Mouse (Mus musculus) retina, postnatal 7 days (tissue): ENCODE data around the gene Plppr1.
"Not testable (repeated sequence)": the region's sequence is repeated elsewhere in the genome, so short reads cannot be mapped to it uniquely, and the experiment has no call there.

Experiments
- DNase-seq: peaks from one replicate; pipeline ENCODE4 v3.0.0-alpha.2; 2012; ENCODE audit warnings: low read depth, low spot score

The Plppr1 gene

DNA sequence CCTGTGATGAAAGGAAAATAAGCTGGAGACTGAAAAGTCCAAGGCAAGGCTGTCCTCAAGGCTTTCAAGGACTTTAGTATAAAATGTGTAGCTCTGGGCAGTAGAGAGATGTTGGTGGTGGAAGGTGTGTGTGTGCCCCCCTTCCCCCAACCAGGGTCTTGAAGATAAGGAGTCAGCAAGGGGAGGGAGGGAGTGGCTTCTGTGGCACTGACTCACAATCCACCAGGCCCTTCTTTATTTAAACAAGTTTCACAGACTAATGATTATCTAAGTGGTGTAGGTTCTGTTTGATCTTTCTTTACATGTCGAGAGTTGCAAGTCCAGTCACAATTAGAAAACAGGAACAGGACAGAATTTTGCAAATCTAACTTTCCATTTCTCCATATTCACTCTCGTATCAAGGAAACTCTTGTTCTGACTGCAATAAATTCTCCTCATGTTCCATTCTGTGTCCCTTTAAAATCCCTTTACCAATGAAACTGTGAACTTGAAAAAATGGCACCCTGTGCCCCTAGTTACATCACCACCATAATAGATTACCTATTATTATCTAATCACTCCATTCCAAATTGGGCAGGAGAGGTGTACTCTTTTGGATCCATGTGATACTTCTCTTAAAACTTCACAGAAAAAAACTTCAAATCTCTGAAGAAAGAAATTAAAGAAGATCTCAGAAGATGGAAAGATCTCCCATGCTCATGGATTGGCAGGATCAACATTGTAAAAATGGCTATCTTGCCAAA is 324.7 kb downstream of the Plppr1 start:
- not testable (repeated sequence) for DNase-seq

DNA sequence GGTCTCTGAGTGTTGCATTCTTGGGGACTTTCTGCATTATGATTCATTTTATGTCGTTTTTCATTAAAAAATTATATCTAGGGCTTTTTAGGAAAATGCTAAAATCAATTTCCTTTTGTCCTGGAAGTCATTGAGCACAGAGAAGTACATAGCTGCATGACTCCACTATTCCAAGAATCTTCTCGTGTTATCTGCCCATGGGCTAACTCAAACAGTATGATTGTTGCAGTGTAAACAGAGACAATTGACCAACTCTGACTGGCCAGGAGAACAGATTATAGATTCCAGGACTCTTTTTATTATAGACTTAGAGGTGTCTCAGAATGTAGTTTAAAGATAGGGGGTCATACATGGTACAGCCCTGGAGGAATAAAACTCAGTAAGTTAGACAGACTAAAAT is 327.8 kb downstream of the Plppr1 start:
- DNase-seq, result no peak
